Mouse (Mus musculus) heart, embryonic 13.5 days (tissue): ENCODE measurements around the gene Fbxw4. TPM values are rescaled to one million over a fixed set of nuclear protein-coding genes. Genes with fewer than 3 reads are reported as not detected.

Source experiments
- ATAC-seq: fragments of 200-750 bp; cut with Nextera tagmentation; 2 replicates; pipeline ENCODE4 v1.8.0; 2017; ENCODE audit warnings: moderate TSS enrichment; ENCODE audit not compliant: insufficient number of reproducible peaks, low FRiP score, low TSS enrichment; ENCODE audit errors: extremely low read depth
- H3K27ac ChIP-seq: fragments of 300-500 bp; sonication (generic); replicated peaks from 2 replicates; pipeline ENCODE4 v1.5.1; 2015; ENCODE audit warnings: moderate library complexity, mild to moderate bottlenecking, inconsistent platforms
- H3K27me3 ChIP-seq: fragments of 300-500 bp; sonication (generic); replicated peaks from 2 replicates; pipeline ENCODE4 v1.6.1; 2015; ENCODE audit warnings: mild to moderate bottlenecking, inconsistent platforms
- H3K36me3 ChIP-seq: fragments of 300-500 bp; sonication (generic); 2 replicates; pipeline ENCODE4 v1.6.1; 2015; ENCODE audit warnings: mild to moderate bottlenecking, inconsistent platforms
- H3K4me1 ChIP-seq: fragments of 300-500 bp; sonication (generic); 2 replicates; pipeline ENCODE4 v1.6.1; 2015; ENCODE audit warnings: inconsistent platforms
- H3K4me2 ChIP-seq: fragments of 300-500 bp; sonication (generic); 2 replicates; pipeline ENCODE4 v1.6.1; 2015; ENCODE audit warnings: inconsistent platforms, mild to moderate bottlenecking, moderate library complexity
- H3K4me3 ChIP-seq: fragments of 300-500 bp; sonication (generic); 2 replicates; pipeline ENCODE4 v1.5.1; 2015; ENCODE audit warnings: moderate library complexity, mild to moderate bottlenecking, inconsistent platforms
- H3K9ac ChIP-seq: fragments of 300-500 bp; sonication (generic); 2 replicates; pipeline ENCODE4 v1.6.1; 2015; ENCODE audit warnings: inconsistent platforms, mild to moderate bottlenecking, moderate library complexity
- H3K9me3 ChIP-seq: fragments of 300-500 bp; sonication (generic); 2 replicates; pipeline ENCODE4 v1.6.1; 2016; ENCODE audit warnings: inconsistent platforms
- WGBS: fragments of 180-500 bp; shearing (Covaris S2); methylation state at CpG from one replicate; pipeline ENCODE4 v1.1.7; 2015; ENCODE audit warnings: mixed read lengths; 5-methylcytosine and 5-hydroxymethylcytosine counted together
- polyA plus RNA-seq: library from polyadenylated mRNA; unstranded; fragments of >200 nt; fragmentation: Nextera tagmentation; extraction: Ambion mirVana; gene quantifications from 2 replicates; pipeline ENCODE4 v1.2.1, GENCODE M21; 2015

Gene Fbxw4
- polyA plus RNA-seq, 1 experiment from 2014 or later, result 3.3 TPM

DNA sequence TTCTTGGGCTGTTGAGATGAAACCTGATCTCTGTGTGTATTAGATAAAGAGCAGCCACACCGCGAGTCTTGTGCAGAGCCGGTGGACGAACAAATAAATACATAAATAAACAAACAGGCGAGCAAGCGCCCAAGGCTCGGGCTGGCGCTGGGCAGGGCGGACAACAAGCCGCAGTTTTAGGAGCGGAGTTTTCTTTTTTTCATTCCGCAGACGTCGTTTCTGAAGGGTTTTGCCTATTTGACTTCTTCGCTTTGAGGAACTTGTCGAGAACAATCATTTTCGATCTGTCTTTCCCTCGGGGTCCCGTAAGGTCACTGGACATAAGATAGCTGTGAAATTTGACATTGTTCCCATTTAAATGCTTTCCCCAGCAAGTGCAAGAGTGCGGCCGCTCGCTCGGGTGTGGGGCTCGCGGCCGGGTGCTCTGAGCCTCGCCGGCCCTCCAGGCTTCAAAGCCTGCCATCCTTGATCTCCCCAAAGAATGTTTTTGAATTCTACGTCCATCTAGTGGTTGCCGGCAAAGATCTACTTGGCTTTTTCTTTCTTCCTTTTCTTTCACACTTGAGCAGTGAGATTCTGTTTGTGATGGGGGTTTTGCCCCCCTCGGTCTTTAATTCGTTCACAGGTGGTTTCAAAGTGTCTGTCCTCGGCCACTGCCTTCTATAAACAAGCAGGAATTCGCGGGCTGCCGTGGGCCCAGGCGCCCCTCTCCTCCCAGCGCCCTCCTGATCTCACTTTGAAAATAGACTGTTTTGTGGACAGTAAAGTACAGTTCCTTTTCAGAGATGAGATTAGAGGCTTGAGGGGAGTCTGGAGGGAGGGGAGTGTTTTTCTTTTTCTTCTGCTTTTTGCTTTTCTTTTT lies 15.8 kb upstream of the Fbxw4 start:
- Histone ChIP-seq H3K4me2 (peak overlapping the region; percentile 72), H3K4me1 (peaks cover 27% of the 10 kb centered on the region), H3K4me3 (peak overlapping the region; percentile 49), H3K9ac (peak overlapping the region; percentile 75), H3K36me3 (no peaks in the 10 kb centered on the region), H3K27ac (no peak overlapping the region), H3K27me3 (peaks cover 11% of the 10 kb centered on the region), H3K9me3 (no peaks in the 10 kb centered on the region)
- under 1% methylated on average over 38 of the region's 38 CpGs for WGBS
- no peak for ATAC-seq

DNA sequence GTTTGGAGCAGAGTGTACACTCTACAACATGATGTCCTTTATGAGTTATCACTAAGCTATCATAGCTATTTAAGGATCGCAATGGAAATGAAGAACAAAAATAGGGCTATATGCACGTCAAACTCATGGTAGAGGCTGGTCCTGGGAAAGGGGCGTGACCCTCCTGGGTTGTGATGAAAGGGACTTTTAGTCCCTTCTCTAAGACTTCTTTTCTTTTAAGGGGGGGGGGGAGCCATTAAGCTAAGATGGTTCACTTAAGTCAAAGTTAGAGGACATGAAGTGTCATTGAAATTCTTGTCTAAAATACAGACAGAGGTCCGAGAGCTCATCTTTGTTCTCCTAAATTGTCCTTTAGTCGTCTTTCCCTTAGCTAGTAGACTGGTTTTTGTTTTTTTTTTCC lies 15.1 kb upstream of the Fbxw4 start:
- Histone ChIP-seq H3K9me3 (no peaks in the 10 kb centered on the region), H3K4me2 (peak overlapping the region; percentile 72), H3K27ac (no peak overlapping the region), H3K9ac (no peak overlapping the region), H3K4me1 (peaks cover 20% of the 10 kb centered on the region), H3K4me3 (peak overlapping the region; percentile 49), H3K27me3 (peaks cover 11% of the 10 kb centered on the region), H3K36me3 (no peaks in the 10 kb centered on the region)
- no peak for ATAC-seq
- 36% methylated on average over 5 of the region's 5 CpGs for WGBS

DNA sequence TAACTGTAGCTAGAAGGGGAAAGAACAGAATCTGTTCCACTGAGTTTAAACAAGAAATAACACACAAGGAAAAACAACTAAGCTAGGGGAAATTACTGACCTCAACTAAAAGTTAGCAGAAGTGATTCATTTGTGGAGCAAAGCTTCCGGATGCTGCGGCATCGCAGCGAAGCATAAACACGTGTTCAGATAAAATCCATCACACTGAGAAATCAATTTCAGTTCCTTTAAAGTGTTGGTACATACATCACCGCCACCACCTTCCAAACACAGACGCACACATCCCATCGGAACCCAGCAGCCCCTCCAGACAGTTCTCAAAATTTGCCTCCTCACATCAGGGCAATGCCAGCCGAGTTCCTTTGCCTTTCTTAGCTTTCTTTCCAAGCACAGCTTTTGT lies 12.9 kb upstream of the Fbxw4 start:
- WGBS, result 81% methylated on average over 9 of the region's 9 CpGs

DNA sequence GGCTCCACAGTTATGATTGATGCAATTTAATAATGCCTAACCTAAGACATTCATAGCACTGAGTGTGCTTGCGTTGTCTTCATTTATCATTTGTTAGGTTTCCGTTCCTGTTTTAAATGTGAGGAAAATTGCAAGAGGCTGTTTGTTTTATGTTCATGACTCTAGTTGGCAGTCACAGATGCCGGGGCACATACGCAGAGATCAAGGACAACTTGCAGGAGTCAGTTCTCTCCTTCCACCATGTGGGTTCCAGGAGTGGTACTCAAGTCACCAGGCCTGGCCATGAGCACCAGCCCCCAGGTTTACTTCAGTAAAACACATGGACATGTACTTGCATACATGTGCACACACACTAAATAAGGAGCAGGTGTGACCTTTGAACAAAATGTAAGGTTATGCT lies 8.9 kb upstream of the Fbxw4 start:
- Histone ChIP-seq H3K36me3 (no peaks in the 10 kb centered on the region), H3K27me3 (no peaks in the 10 kb centered on the region), H3K4me2 (no peak overlapping the region), H3K4me3 (no peak overlapping the region), H3K4me1 (no peaks in the 10 kb centered on the region), H3K9me3 (no peaks in the 10 kb centered on the region), H3K9ac (no peak overlapping the region), H3K27ac (no peak overlapping the region)
- 81% methylated on average over 4 of the region's 4 CpGs for WGBS
- ATAC-seq, result no peak

More for the DNA sequence above, 12.9 kb upstream of the Fbxw4 start:
- Histone ChIP-seq H3K4me3 (no peak overlapping the region), H3K36me3 (no peaks in the 10 kb centered on the region), H3K27ac (no peak overlapping the region), H3K9ac (no peak overlapping the region), H3K27me3 (peaks cover 11% of the 10 kb centered on the region), H3K4me1 (peaks cover 19% of the 10 kb centered on the region), H3K4me2 (no peak overlapping the region), H3K9me3 (no peaks in the 10 kb centered on the region)
- no peak for ATAC-seq

DNA sequence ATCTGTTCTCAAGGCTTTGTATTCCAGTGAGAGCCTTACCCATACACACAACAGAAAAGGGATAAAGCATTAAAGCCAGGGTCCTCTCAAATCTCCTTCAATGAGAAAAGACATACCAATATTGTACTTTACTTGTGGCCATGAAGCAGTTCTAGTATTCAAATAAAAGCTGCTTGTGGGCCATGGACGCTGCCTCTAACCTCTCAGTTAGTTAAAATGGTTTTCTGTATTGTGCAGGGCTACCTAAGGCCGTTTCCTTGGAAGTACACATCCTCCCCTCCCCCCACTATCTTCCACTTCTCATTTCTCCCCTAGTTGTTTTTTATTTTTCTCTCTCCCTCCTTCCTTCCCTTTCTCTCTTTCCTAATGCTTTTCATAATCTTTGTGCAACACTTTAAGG lies 3.7 kb upstream of the Fbxw4 start:
- no peaks in the 10 kb centered on the region for H3K36me3 ChIP-seq
- no peaks in the 10 kb centered on the region for H3K9me3 ChIP-seq
- H3K4me3 ChIP-seq, result no peak overlapping the region
- peaks cover 11% of the 10 kb centered on the region for H3K4me1 ChIP-seq
- H3K4me2 ChIP-seq, result no peak overlapping the region
- H3K9ac ChIP-seq, result no peak overlapping the region
- 49% methylated on average over 2 of the region's 2 CpGs for WGBS
- H3K27ac ChIP-seq, result no peak overlapping the region
- no peaks in the 10 kb centered on the region for H3K27me3 ChIP-seq
- no peak for ATAC-seq

DNA sequence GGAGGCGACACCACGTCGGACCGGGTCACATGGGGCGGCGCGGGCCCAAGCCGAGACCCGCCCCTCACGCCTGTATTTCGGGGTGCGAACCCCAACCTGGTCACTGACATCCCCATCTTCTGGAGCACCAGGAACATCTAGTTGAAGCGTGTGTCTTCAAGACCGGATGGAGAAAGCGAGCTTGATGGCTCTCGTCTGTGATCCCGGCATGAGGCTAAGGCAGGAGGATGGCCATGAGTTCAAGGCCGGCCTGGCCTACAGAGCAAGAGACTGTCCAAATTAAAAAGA lies 335 bp upstream of the Fbxw4 start:
- Histone ChIP-seq H3K4me3 (peak overlapping the region; percentile 96), H3K9me3 (no peaks in the 10 kb centered on the region), H3K4me1 (peaks cover 41% of the 10 kb centered on the region), H3K36me3 (no peaks in the 10 kb centered on the region), H3K4me2 (peak overlapping the region; percentile 80), H3K27me3 (no peaks in the 10 kb centered on the region), H3K27ac (peak overlapping the region; percentile 97), H3K9ac (peak overlapping the region; percentile 99)
- no peak for ATAC-seq
- WGBS, result 21% methylated on average over 18 of the region's 18 CpGs

DNA sequence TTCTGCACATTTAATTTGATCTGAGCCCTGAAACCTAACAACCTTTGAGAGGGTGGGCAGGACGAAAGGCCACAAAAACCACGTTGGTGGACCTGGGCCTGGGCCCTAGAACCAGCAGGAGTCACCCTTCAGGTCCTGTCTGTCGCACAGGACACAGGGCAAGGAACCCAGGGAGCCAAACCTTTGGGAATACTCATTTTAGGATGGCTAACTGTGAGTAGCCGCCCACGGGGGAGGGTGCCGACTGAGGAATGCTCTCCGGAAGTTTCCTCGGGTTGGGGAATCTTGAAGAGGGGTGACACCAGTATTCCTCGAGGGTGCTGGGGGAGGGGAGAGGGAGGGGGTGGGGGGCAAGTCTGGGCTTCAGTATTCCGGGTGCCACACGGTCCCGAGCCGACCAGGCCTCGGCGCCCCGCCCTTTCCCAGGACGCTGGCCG lies 793 bp downstream of the Fbxw4 start:
- no peaks in the 10 kb centered on the region for H3K9me3 ChIP-seq
- WGBS, result under 1% methylated on average over 16 of the region's 18 CpGs
- H3K4me1 ChIP-seq, result peaks cover 43% of the 10 kb centered on the region
- ATAC-seq, result peak; percentile 69; the same call in 1 of the 2 replicates
- peak overlapping the region; percentile 99 for H3K9ac ChIP-seq
- peak overlapping the region; percentile 97 for H3K27ac ChIP-seq
- no peaks in the 10 kb centered on the region for H3K36me3 ChIP-seq
- peak overlapping the region; percentile 80 for H3K4me2 ChIP-seq
- H3K27me3 ChIP-seq, result no peaks in the 10 kb centered on the region
- H3K4me3 ChIP-seq, result peak overlapping the region; percentile 96

DNA sequence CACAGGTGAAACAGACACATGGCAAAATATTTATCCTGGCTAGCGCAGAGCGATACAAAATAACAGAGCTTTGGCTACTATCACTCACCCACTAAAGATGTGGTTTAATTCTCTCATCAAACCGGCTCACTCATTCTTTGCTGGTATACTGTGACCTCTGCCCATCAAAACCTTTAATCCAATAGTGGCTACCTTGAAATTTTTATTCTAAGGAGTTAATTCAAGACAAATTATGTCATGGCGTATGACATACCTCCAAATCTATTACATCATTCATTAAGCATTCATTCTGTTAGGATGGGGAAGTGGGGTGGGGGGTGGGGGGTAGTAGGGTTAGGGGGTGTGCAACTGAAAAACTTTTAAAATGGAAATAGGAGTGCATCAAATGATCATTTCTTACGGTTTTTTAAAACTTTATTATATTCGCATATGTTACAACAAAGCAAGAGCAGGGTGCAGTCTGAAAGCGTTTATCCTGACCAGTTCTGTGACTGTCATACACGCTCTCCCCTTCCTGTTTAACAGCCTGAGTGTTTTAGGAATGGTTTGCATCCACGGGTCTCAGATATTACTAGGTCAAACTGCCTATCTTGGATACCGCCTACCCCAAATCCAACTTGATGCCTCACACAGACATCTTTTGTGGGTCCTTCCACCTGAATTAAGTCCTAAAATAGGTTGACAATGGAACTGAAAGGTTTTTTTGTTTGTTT lies 1.4 kb downstream of the Fbxw4 start:
- peak overlapping the region; percentile 97 for H3K27ac ChIP-seq
- H3K4me1 ChIP-seq, result peaks cover 45% of the 10 kb centered on the region
- no peaks in the 10 kb centered on the region; the same call in 1 of the 2 replicates for H3K36me3 ChIP-seq
- 59% methylated on average over 10 of the region's 10 CpGs for WGBS
- no peaks in the 10 kb centered on the region for H3K27me3 ChIP-seq
- ATAC-seq, result no peak
- H3K4me3 ChIP-seq, result peak overlapping the region; percentile 96
- peak overlapping the region; percentile 80 for H3K4me2 ChIP-seq
- H3K9me3 ChIP-seq, result no peaks in the 10 kb centered on the region
- H3K9ac ChIP-seq, result peak overlapping the region; percentile 99

DNA sequence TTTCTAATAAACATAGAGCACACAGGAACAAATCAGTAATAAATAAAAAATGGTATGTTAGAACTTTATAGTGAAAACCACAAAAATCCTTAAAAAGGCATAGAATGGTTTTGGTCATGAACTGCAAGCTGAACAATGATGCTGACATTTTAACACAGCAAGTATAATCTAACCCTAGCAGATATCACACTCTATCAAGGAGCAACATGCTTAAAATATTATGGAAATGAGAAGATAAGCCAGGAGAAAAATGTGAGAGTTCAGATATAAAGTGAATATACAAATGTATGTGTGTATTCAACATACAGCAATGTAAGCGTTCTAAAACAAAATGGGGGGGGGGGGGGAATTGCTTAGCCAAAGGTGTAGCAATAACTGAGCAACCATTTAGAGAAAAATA lies 2.3 kb downstream of the Fbxw4 start:
- WGBS, result 74% methylated on average over 1 of the region's 1 CpGs
- H3K4me2 ChIP-seq, result peak overlapping the region; percentile 80; the same call in 1 of the 2 replicates
- no peaks in the 10 kb centered on the region for H3K27me3 ChIP-seq
- H3K36me3 ChIP-seq, result no peaks in the 10 kb centered on the region; the same call in 1 of the 2 replicates
- no peak overlapping the region for H3K4me3 ChIP-seq
- H3K4me1 ChIP-seq, result peaks cover 53% of the 10 kb centered on the region
- H3K9me3 ChIP-seq, result no peaks in the 10 kb centered on the region
- no peak overlapping the region for H3K27ac ChIP-seq
- no peak overlapping the region for H3K9ac ChIP-seq
- no peak for ATAC-seq

DNA sequence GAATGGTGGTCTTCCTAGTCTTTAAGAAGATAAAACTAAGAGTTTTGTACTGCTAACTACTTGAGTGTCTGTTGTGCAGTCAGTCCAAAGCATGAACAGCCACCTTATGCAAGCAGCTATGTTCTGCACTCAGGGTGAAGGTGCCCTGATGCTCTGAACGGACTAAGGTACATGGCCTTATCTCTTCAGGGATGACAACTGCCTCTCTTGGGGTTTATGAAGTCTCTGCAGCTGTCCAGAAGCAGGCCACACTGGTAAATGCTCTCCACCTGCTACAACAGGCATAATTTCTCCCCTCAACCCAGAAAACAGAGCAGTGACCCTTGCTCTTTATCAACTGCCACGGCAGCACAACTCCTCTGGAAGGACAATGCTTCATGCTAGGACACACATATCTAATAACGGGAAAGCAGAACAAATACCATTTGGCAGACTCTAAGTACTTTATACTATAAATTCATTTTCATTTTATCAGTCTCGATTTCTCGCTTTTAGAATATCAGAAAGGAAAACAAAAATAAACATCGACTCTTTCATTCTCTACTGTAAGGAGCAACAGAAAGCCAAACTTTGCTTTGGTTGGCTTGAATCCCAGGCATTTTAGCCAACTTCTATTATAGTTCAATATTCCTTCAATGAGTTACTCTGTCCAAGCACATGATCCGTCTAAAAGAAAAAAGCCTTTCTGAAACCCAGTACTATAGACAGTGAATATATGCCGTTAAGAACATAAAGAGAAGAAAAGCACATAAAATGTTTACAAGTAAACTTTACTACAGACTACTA lies 3.1 kb downstream of the Fbxw4 start:
- peaks cover 61% of the 10 kb centered on the region for H3K4me1 ChIP-seq
- H3K27ac ChIP-seq, result peak overlapping the region; percentile 48
- ATAC-seq, result no peak
- no peaks in the 10 kb centered on the region for H3K27me3 ChIP-seq
- H3K4me3 ChIP-seq, result no peak overlapping the region
- H3K4me2 ChIP-seq, result peak overlapping the region; percentile 25; the same call in 1 of the 2 replicates
- no peaks in the 10 kb centered on the region; the same call in 1 of the 2 replicates for H3K36me3 ChIP-seq
- 45% methylated on average over 8 of the region's 8 CpGs for WGBS
- H3K9ac ChIP-seq, result peak overlapping the region; percentile 54; the same call in 1 of the 2 replicates
- H3K9me3 ChIP-seq, result no peaks in the 10 kb centered on the region

DNA sequence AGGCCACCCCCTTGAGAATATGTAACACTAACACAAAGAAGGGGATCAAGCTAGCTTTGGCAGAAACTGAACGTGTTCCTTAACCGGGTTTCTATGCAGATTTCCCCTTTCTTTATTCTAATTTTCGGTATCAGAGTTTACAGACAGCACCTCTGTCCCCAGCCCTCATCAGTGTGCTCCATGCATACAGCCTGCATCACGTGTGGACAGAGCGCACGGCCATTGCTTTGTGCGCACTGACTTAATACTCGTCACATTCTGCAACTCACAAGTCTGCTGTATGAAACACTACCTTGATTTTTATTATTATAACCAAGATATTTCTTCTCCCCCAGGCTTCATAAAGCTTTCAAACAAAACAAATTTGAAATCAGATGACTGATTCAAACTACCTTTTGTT lies 4.2 kb downstream of the Fbxw4 start:
- peaks cover 68% of the 10 kb centered on the region for H3K4me1 ChIP-seq
- 69% methylated on average over 8 of the region's 8 CpGs for WGBS
- no peak overlapping the region for H3K4me2 ChIP-seq
- H3K4me3 ChIP-seq, result no peak overlapping the region
- 0 out of 2 replicates have a peak overlapping the region, but pooled peaks have one; percentile 6 for H3K9ac ChIP-seq
- no peak for ATAC-seq
- no peaks in the 10 kb centered on the region for H3K27me3 ChIP-seq
- no peaks in the 10 kb centered on the region for H3K9me3 ChIP-seq
- no peak overlapping the region for H3K27ac ChIP-seq
- H3K36me3 ChIP-seq, result peaks cover 2% of the 10 kb centered on the region; the same call in 1 of the 2 replicates
